Mouse (Mus musculus) CH12.LX (cell line): ENCODE data around the gene Lmf1. TPM values are rescaled to one million over a fixed set of nuclear protein-coding genes. Genes with fewer than 3 reads are reported as not detected.
A peak's percentile ranks its signal among the peaks of the same experiment; 100 is the strongest.

Experiments used
- DNase-seq: peaks from one replicate; pipeline ENCODE4 v3.0.0-alpha.2; 2013; ENCODE audit errors: extremely low read depth
- H3K27ac ChIP-seq: 2 replicates; pipeline ENCODE4 v1.5.1; 2012; ENCODE audit warnings: low read depth, mild to moderate bottlenecking, control low read depth, moderate library complexity; ENCODE audit not compliant: insufficient read depth
- H3K27me3 ChIP-seq: replicated peaks from 2 replicates; pipeline ENCODE3; 2012; ENCODE audit warnings: inconsistent platforms
- H3K36me3 ChIP-seq, 2 experiments: replicated peaks in 1 of 2; 2 replicates each; pipeline versions ENCODE3 to v1.6.1; 2012; ENCODE audit warnings: inconsistent platforms in 1 of 2, low read length in 1 of 2, mild to moderate bottlenecking in 1 of 2, mixed read lengths in 1 of 2, moderate library complexity in 1 of 2; ENCODE audit not compliant: control insufficient read depth in 1 of 2, insufficient read depth in 1 of 2
- H3K4me1 ChIP-seq, 2 experiments: 2 replicates each; pipeline ENCODE4 v1.6.1; 2012; ENCODE audit warnings: inconsistent platforms in 1 of 2, moderate library complexity in 1 of 2; ENCODE audit not compliant: insufficient read depth in 2 of 2, control insufficient read depth in 1 of 2
- H3K4me2 ChIP-seq: 2 replicates; pipeline ENCODE4 v1.6.1; 2012; ENCODE audit warnings: low read depth, mild to moderate bottlenecking, control low read depth; ENCODE audit not compliant: poor library complexity, insufficient read depth, severe bottlenecking
- H3K4me3 ChIP-seq, 3 experiments: fragments of 150-350 bp in 1 of 3; sonication (generic) in 1 of 3; replicated peaks in 1 of 3; 2 replicates each; pipeline versions ENCODE3 to v1.5.1; 2011 to 2012; ENCODE audit warnings: low read depth in 2 of 3, low read length in 2 of 3, mild to moderate bottlenecking in 2 of 3, moderate library complexity in 2 of 3, control low read depth in 1 of 3, improper control_type of control experiment in 1 of 3, inconsistent platforms in 1 of 3, mixed read lengths in 1 of 3; ENCODE audit not compliant: poor library complexity in 1 of 3
- H3K79me2 ChIP-seq: replicated peaks from 2 replicates; pipeline ENCODE4 v1.6.1; 2012; ENCODE audit warnings: mild to moderate bottlenecking, moderate library complexity; ENCODE audit not compliant: control insufficient read depth, poor library complexity, insufficient read depth, severe bottlenecking; ENCODE audit errors: extremely low read depth
- H3K9ac ChIP-seq: 2 replicates; pipeline ENCODE4 v1.6.1; 2012; ENCODE audit warnings: low read depth, mild to moderate bottlenecking, control low read depth, moderate library complexity; ENCODE audit not compliant: insufficient read depth
- H3K9me3 ChIP-seq: replicated peaks from 2 replicates; pipeline ENCODE3; 2012; ENCODE audit warnings: low read length, inconsistent platforms, mixed read lengths
- CHD1 ChIP-seq: IDR thresholded peaks from 2 replicates; pipeline ENCODE4 v1.6.1; 2012; ENCODE audit warnings: low read depth, low read length, improper control_type of control experiment, inconsistent platforms
- CHD2 ChIP-seq: IDR thresholded peaks from 2 replicates; pipeline ENCODE4 v1.6.1; 2011; ENCODE audit warnings: low read length, improper control_type of control experiment
- CTCF ChIP-seq, 2 experiments: IDR thresholded peaks in 1 of 2; conservative IDR thresholded peaks in 1 of 2; 2 replicates each; pipeline ENCODE4 v1.5.1; 2011 to 2012; ENCODE audit warnings: low read depth in 2 of 2, low read length in 2 of 2, improper control_type of control experiment in 1 of 2, inconsistent platforms in 1 of 2, mild to moderate bottlenecking in 1 of 2, moderate library complexity in 1 of 2
- E2F4 ChIP-seq: IDR thresholded peaks from 2 replicates; pipeline ENCODE4 v1.6.1; 2011; ENCODE audit warnings: low read depth, low read length, improper control_type of control experiment; ENCODE audit not compliant: insufficient replicate concordance
- EP300 ChIP-seq: IDR thresholded peaks from 2 replicates; pipeline ENCODE4 v1.6.1; 2011; ENCODE audit warnings: low read length, improper control_type of control experiment
- ETS1 ChIP-seq: conservative IDR thresholded peaks from 2 replicates; pipeline ENCODE4 v1.6.1; 2012; ENCODE audit warnings: low read depth, mild to moderate bottlenecking, inconsistent platforms, low read length, improper control_type of control experiment, moderate library complexity
- GABPA ChIP-seq: IDR thresholded peaks from 2 replicates; pipeline ENCODE4 v1.6.1; 2012; ENCODE audit warnings: low read depth, low read length, improper control_type of control experiment, inconsistent platforms; ENCODE audit not compliant: insufficient replicate concordance
- HCFC1 ChIP-seq: IDR thresholded peaks from 2 replicates; pipeline ENCODE4 v1.6.1; 2012; ENCODE audit warnings: low read depth, mild to moderate bottlenecking, inconsistent platforms, low read length, improper control_type of control experiment
- IRF4 ChIP-seq: IDR thresholded peaks from 2 replicates; pipeline ENCODE4 v1.6.1; 2014; ENCODE audit warnings: low read depth, mild to moderate bottlenecking, inconsistent platforms, low read length, improper control_type of control experiment
- JUN ChIP-seq: IDR thresholded peaks from 2 replicates; pipeline ENCODE4 v1.6.1; 2011; ENCODE audit warnings: low read depth, mild to moderate bottlenecking, low read length, improper control_type of control experiment, moderate library complexity; ENCODE audit not compliant: insufficient read depth
- JUND ChIP-seq: conservative IDR thresholded peaks from 2 replicates; pipeline ENCODE4 v1.6.1; 2011; ENCODE audit warnings: low read depth, low read length, improper control_type of control experiment
- KAT2A ChIP-seq: IDR thresholded peaks from 2 replicates; pipeline ENCODE4 v1.6.1; 2012; ENCODE audit warnings: low read length, improper control_type of control experiment, inconsistent platforms; ENCODE audit not compliant: insufficient replicate concordance
- MAFK ChIP-seq: IDR thresholded peaks from 2 replicates; pipeline ENCODE4 v1.6.1; 2011; ENCODE audit warnings: low read length, improper control_type of control experiment; ENCODE audit not compliant: insufficient replicate concordance
- MAX ChIP-seq: IDR thresholded peaks from 2 replicates; pipeline ENCODE4 v1.6.1; 2011; ENCODE audit warnings: low read length, improper control_type of control experiment
- MAZ ChIP-seq: IDR thresholded peaks from 2 replicates; pipeline ENCODE4 v1.6.1; 2012; ENCODE audit warnings: low read depth, mild to moderate bottlenecking, inconsistent platforms, low read length, improper control_type of control experiment, moderate library complexity
- MEF2A ChIP-seq: IDR thresholded peaks from 2 replicates; pipeline ENCODE4 v1.6.1; 2014; ENCODE audit warnings: low read depth, mild to moderate bottlenecking, inconsistent platforms, low read length, improper control_type of control experiment, borderline replicate concordance
- MXI1 ChIP-seq: IDR thresholded peaks from 2 replicates; pipeline ENCODE4 v1.6.1; 2011; ENCODE audit warnings: mild to moderate bottlenecking, low read depth, low read length, improper control_type of control experiment
- MYC ChIP-seq: IDR thresholded peaks from 2 replicates; pipeline ENCODE4 v1.6.1; 2011; ENCODE audit warnings: low read depth, mild to moderate bottlenecking, improper control_type of control experiment, low read length
- NELFE ChIP-seq: IDR thresholded peaks from 2 replicates; pipeline ENCODE4 v1.6.1; 2011; ENCODE audit warnings: low read depth, low read length, improper control_type of control experiment
- NRF1 ChIP-seq: IDR thresholded peaks from 2 replicates; pipeline ENCODE4 v1.6.1; 2014; ENCODE audit warnings: low read depth, mild to moderate bottlenecking, inconsistent platforms, low read length, improper control_type of control experiment, moderate library complexity
- POLR2A ChIP-seq: IDR thresholded peaks from 2 replicates; pipeline ENCODE4 v1.6.1; 2011; ENCODE audit warnings: low read depth, mild to moderate bottlenecking, improper control_type of control experiment, low read length
- POLR2AphosphoS2 ChIP-seq: IDR thresholded peaks from 2 replicates; pipeline ENCODE4 v1.6.1; 2011; ENCODE audit warnings: low read depth, low read length, improper control_type of control experiment
- RAD21 ChIP-seq: IDR thresholded peaks from 2 replicates; pipeline ENCODE4 v1.6.1; 2011; ENCODE audit warnings: low read depth, mild to moderate bottlenecking, low read length, improper control_type of control experiment, moderate library complexity
- RCOR1 ChIP-seq: conservative IDR thresholded peaks from 2 replicates; pipeline ENCODE4 v1.6.1; 2012; ENCODE audit warnings: low read depth, mild to moderate bottlenecking, inconsistent platforms, low read length, improper control_type of control experiment
- SIN3A ChIP-seq: IDR thresholded peaks from 2 replicates; pipeline ENCODE4 v1.6.1; 2012; ENCODE audit warnings: low read length, improper control_type of control experiment, inconsistent platforms
- SMC3 ChIP-seq: IDR thresholded peaks from 2 replicates; pipeline ENCODE4 v1.6.1; 2011; ENCODE audit warnings: low read depth, low read length, improper control_type of control experiment
- TCF12 ChIP-seq: IDR thresholded peaks from 2 replicates; pipeline ENCODE4 v1.6.1; 2014; ENCODE audit warnings: low read depth, mild to moderate bottlenecking, inconsistent platforms, low read length, improper control_type of control experiment
- UBTF ChIP-seq: IDR thresholded peaks from 2 replicates; pipeline ENCODE4 v1.6.1; 2012; ENCODE audit warnings: low read depth, mild to moderate bottlenecking, inconsistent platforms, low read length, improper control_type of control experiment, moderate library complexity
- USF1 ChIP-seq: IDR thresholded peaks from 2 replicates; pipeline ENCODE4 v1.6.1; 2014; ENCODE audit warnings: low read depth, mild to moderate bottlenecking, inconsistent platforms, low read length, improper control_type of control experiment
- ZC3H11A ChIP-seq: IDR thresholded peaks from 2 replicates; pipeline ENCODE4 v1.6.1; 2012; ENCODE audit warnings: low read depth, mild to moderate bottlenecking, inconsistent platforms, low read length, improper control_type of control experiment
- ZKSCAN1 ChIP-seq: IDR thresholded peaks from 2 replicates; pipeline ENCODE4 v1.6.1; 2012; ENCODE audit warnings: low read depth, inconsistent platforms, low read length, improper control_type of control experiment, borderline replicate concordance
- ZMIZ1 ChIP-seq: IDR thresholded peaks from 2 replicates; pipeline ENCODE4 v1.6.1; 2012; ENCODE audit warnings: low read depth, mild to moderate bottlenecking, inconsistent platforms, low read length, improper control_type of control experiment
- dilution Hi-C: fragments of 300-500 bp; cut with MboI; formaldehyde crosslinking; loops from 2 replicates; pipeline ENCODE4 v1.14.3; 2020; ENCODE audit warnings: low sequenced_read_pairs; ENCODE audit not compliant: extremely low pct_unique_long_range_greater_than_20kb, extremely low pct_ligation_motif_present
- in situ Hi-C: fragments of 300-500 bp; cut with MboI; formaldehyde crosslinking; loops from 3 replicates; pipeline ENCODE4 v1.14.3; 2019; ENCODE audit warnings: low sequenced_read_pairs, low pct_ligation_motif_present, low pct_unique_long_range_greater_than_20kb, mixed read lengths
- polyA plus RNA-seq: library from polyadenylated mRNA; unstranded; fragments of >175 nt; gene quantifications from 2 replicates; pipeline ENCODE4 v1.2.1, GENCODE M21; 2012; ENCODE audit warnings: low read depth; ENCODE audit not compliant: insufficient read length
- total RNA-seq, 2 experiments: library from RNA; depleted of rRNA; stranded (reverse); fragments of 300-350 nt in 1 of 2; fragments of >200 nt in 1 of 2; gene quantifications; 2 replicates each; pipeline ENCODE4 v1.2.3; 2012 to 2014

Gene Lmf1
- total and polyA plus RNA-seq, 3 experiments = 13.3 to 26.9 (median 15.2) TPM

GRCm38 (mm10) chr17:25595495-25595894 is 16.6 kb downstream of the Lmf1 start:
- no peak overlapping the region for H3K27ac ChIP-seq
- H3K79me2 ChIP-seq = no peaks in the 10 kb centered on the region

GRCm38 (mm10) chr17:25597537-25597936 is 18.7 kb downstream of the Lmf1 start:
- TF ChIP-seq UBTF (no peak), MAX (no peak), TCF12 (no peak), SIN3A (no peak), CTCF (conservative IDR thresholded peaks at IDR 0.05 in 1 of 2, IDR thresholded peaks at IDR 0.05 in 1 of 2; ENCODE audit: low read depth in 2 of 2, low read length in 2 of 2) (no peak), EP300 (no peak), MEF2A (no peak), IRF4 (no peak), MAFK (no peak), ZKSCAN1 (no peak), GABPA (no peak), NELFE (no peak), ZMIZ1 (no peak), ETS1 (no peak), CHD1 (no peak), RCOR1 (no peak), E2F4 (no peak), NRF1 (no peak), MAZ (no peak), POLR2A (no peak)
- no peak for DNase-seq
- no peak overlapping the region for H3K4me2 ChIP-seq

More at GRCm38 (mm10) chr17:25595495-25595894, 16.6 kb downstream of the Lmf1 start:
- Histone ChIP-seq H3K9ac (no peak overlapping the region), H3K27me3 (no peaks in the 10 kb centered on the region), H3K4me2 (no peak overlapping the region), H3K4me3 (no peak overlapping the region), H3K4me1 (no peaks in the 10 kb centered on the region), H3K9me3 (peaks cover 2% of the 10 kb centered on the region), H3K36me3 (peaks cover 13 to 87% of the 10 kb centered on the region in 2 experiments)
- no peak for TF ChIP-seq POLR2AphosphoS2
- no peak for TF ChIP-seq USF1
- TF ChIP-seq POLR2A = no peak
- TF ChIP-seq MAX = no peak
- no peak for TF ChIP-seq MXI1
- TF ChIP-seq ZC3H11A = no peak
- TF ChIP-seq NRF1 = no peak
- TF ChIP-seq IRF4 = no peak
- no peak for TF ChIP-seq JUN
- no peak for TF ChIP-seq CHD2
- TF ChIP-seq EP300 = no peak
- no peak for TF ChIP-seq MYC
- peak in 1 of 2 experiments; percentile 35; a peak in 2 of 4 replicates for TF ChIP-seq CTCF (conservative IDR thresholded peaks at IDR 0.05 in 1 of 2, IDR thresholded peaks at IDR 0.05 in 1 of 2; ENCODE audit: low read depth in 2 of 2, low read length in 2 of 2)
- peak; percentile 17 for TF ChIP-seq SMC3
- no peak for TF ChIP-seq JUND
- TF ChIP-seq SIN3A = no peak
- TF ChIP-seq ZKSCAN1 = no peak
- no peak for TF ChIP-seq KAT2A
- TF ChIP-seq HCFC1 = no peak
- TF ChIP-seq MAZ = no peak
- no peak for TF ChIP-seq CHD1
- peak; percentile 29 for TF ChIP-seq RAD21
- no peak for TF ChIP-seq ZMIZ1
- no peak for TF ChIP-seq RCOR1
- dilution Hi-C loops (no loop called here), in situ Hi-C loops (no loop called here)
- no peak for DNase-seq

More at GRCm38 (mm10) chr17:25597537-25597936, 18.7 kb downstream of the Lmf1 start:
- no peaks in the 10 kb centered on the region for H3K79me2 ChIP-seq
- H3K4me1 ChIP-seq = peaks cover 0 to 7% of the 10 kb centered on the region in 2 experiments; a peak in 1 of 4 replicates
- H3K27ac ChIP-seq = no peak overlapping the region
- no peaks in the 10 kb centered on the region for H3K9me3 ChIP-seq
- dilution Hi-C loops (no loop called here), in situ Hi-C loops (no loop called here)
- H3K27me3 ChIP-seq = no peaks in the 10 kb centered on the region
- no peak overlapping the region for H3K9ac ChIP-seq
- H3K4me3 ChIP-seq = no peak overlapping the region
- H3K36me3 ChIP-seq = peaks cover 5 to 81% of the 10 kb centered on the region in 2 experiments
